Mouse (Mus musculus) CH12.LX (cell line): ENCODE results near the gene Hnrnph2. TPM values are rescaled to one million over a fixed set of nuclear protein-coding genes. Genes with fewer than 3 reads are reported as not detected.

Experiments
- DNase-seq: peaks from one replicate; pipeline ENCODE4 v3.0.0-alpha.2; 2013; ENCODE audit errors: extremely low read depth
- H3K27ac ChIP-seq: 2 replicates; pipeline ENCODE4 v1.5.1; 2012; ENCODE audit warnings: low read depth, mild to moderate bottlenecking, control low read depth, moderate library complexity; ENCODE audit not compliant: insufficient read depth
- H3K27me3 ChIP-seq: replicated peaks from 2 replicates; pipeline ENCODE3; 2012; ENCODE audit warnings: inconsistent platforms
- H3K36me3 ChIP-seq, 2 experiments: replicated peaks in 1 of 2; 2 replicates each; pipeline versions ENCODE3 to v1.6.1; 2012; ENCODE audit warnings: inconsistent platforms in 1 of 2, low read length in 1 of 2, mild to moderate bottlenecking in 1 of 2, mixed read lengths in 1 of 2, moderate library complexity in 1 of 2; ENCODE audit not compliant: control insufficient read depth in 1 of 2, insufficient read depth in 1 of 2
- H3K4me1 ChIP-seq, 2 experiments: 2 replicates each; pipeline ENCODE4 v1.6.1; 2012; ENCODE audit warnings: inconsistent platforms in 1 of 2, moderate library complexity in 1 of 2; ENCODE audit not compliant: insufficient read depth in 2 of 2, control insufficient read depth in 1 of 2
- H3K4me2 ChIP-seq: 2 replicates; pipeline ENCODE4 v1.6.1; 2012; ENCODE audit warnings: low read depth, mild to moderate bottlenecking, control low read depth; ENCODE audit not compliant: poor library complexity, insufficient read depth, severe bottlenecking
- H3K4me3 ChIP-seq, 3 experiments: fragments of 150-350 bp in 1 of 3; sonication (generic) in 1 of 3; replicated peaks in 1 of 3; 2 replicates each; pipeline versions ENCODE3 to v1.5.1; 2011 to 2012; ENCODE audit warnings: low read depth in 2 of 3, low read length in 2 of 3, mild to moderate bottlenecking in 2 of 3, moderate library complexity in 2 of 3, control low read depth in 1 of 3, improper control_type of control experiment in 1 of 3, inconsistent platforms in 1 of 3, mixed read lengths in 1 of 3; ENCODE audit not compliant: poor library complexity in 1 of 3
- H3K79me2 ChIP-seq: replicated peaks from 2 replicates; pipeline ENCODE4 v1.6.1; 2012; ENCODE audit warnings: mild to moderate bottlenecking, moderate library complexity; ENCODE audit not compliant: control insufficient read depth, poor library complexity, insufficient read depth, severe bottlenecking; ENCODE audit errors: extremely low read depth
- H3K9ac ChIP-seq: 2 replicates; pipeline ENCODE4 v1.6.1; 2012; ENCODE audit warnings: low read depth, mild to moderate bottlenecking, control low read depth, moderate library complexity; ENCODE audit not compliant: insufficient read depth
- H3K9me3 ChIP-seq: replicated peaks from 2 replicates; pipeline ENCODE3; 2012; ENCODE audit warnings: low read length, inconsistent platforms, mixed read lengths
- BHLHE40 ChIP-seq: IDR thresholded peaks from 2 replicates; pipeline ENCODE4 v1.6.1; 2011; ENCODE audit warnings: mild to moderate bottlenecking, low read depth, low read length, improper control_type of control experiment
- CHD1 ChIP-seq: IDR thresholded peaks from 2 replicates; pipeline ENCODE4 v1.6.1; 2012; ENCODE audit warnings: low read depth, low read length, improper control_type of control experiment, inconsistent platforms
- GABPA ChIP-seq: IDR thresholded peaks from 2 replicates; pipeline ENCODE4 v1.6.1; 2012; ENCODE audit warnings: low read depth, low read length, improper control_type of control experiment, inconsistent platforms; ENCODE audit not compliant: insufficient replicate concordance
- JUN ChIP-seq: IDR thresholded peaks from 2 replicates; pipeline ENCODE4 v1.6.1; 2011; ENCODE audit warnings: low read depth, mild to moderate bottlenecking, low read length, improper control_type of control experiment, moderate library complexity; ENCODE audit not compliant: insufficient read depth
- JUND ChIP-seq: conservative IDR thresholded peaks from 2 replicates; pipeline ENCODE4 v1.6.1; 2011; ENCODE audit warnings: low read depth, low read length, improper control_type of control experiment
- MAFK ChIP-seq: IDR thresholded peaks from 2 replicates; pipeline ENCODE4 v1.6.1; 2011; ENCODE audit warnings: low read length, improper control_type of control experiment; ENCODE audit not compliant: insufficient replicate concordance
- MAX ChIP-seq: IDR thresholded peaks from 2 replicates; pipeline ENCODE4 v1.6.1; 2011; ENCODE audit warnings: low read length, improper control_type of control experiment
- MAZ ChIP-seq: IDR thresholded peaks from 2 replicates; pipeline ENCODE4 v1.6.1; 2012; ENCODE audit warnings: low read depth, mild to moderate bottlenecking, inconsistent platforms, low read length, improper control_type of control experiment, moderate library complexity
- MEF2A ChIP-seq: IDR thresholded peaks from 2 replicates; pipeline ENCODE4 v1.6.1; 2014; ENCODE audit warnings: low read depth, mild to moderate bottlenecking, inconsistent platforms, low read length, improper control_type of control experiment, borderline replicate concordance
- NELFE ChIP-seq: IDR thresholded peaks from 2 replicates; pipeline ENCODE4 v1.6.1; 2011; ENCODE audit warnings: low read depth, low read length, improper control_type of control experiment
- POLR2A ChIP-seq: IDR thresholded peaks from 2 replicates; pipeline ENCODE4 v1.6.1; 2011; ENCODE audit warnings: low read depth, mild to moderate bottlenecking, improper control_type of control experiment, low read length
- RCOR1 ChIP-seq: conservative IDR thresholded peaks from 2 replicates; pipeline ENCODE4 v1.6.1; 2012; ENCODE audit warnings: low read depth, mild to moderate bottlenecking, inconsistent platforms, low read length, improper control_type of control experiment
- TBP ChIP-seq: conservative IDR thresholded peaks from 2 replicates; pipeline ENCODE4 v1.6.1; 2011; ENCODE audit warnings: low read depth, low read length, improper control_type of control experiment
- UBTF ChIP-seq: IDR thresholded peaks from 2 replicates; pipeline ENCODE4 v1.6.1; 2012; ENCODE audit warnings: low read depth, mild to moderate bottlenecking, inconsistent platforms, low read length, improper control_type of control experiment, moderate library complexity
- USF2 ChIP-seq: conservative IDR thresholded peaks from 2 replicates; pipeline ENCODE4 v1.6.1; 2011; ENCODE audit warnings: low read depth, low read length, improper control_type of control experiment
- dilution Hi-C: fragments of 300-500 bp; cut with MboI; formaldehyde crosslinking; loops from 2 replicates; pipeline ENCODE4 v1.14.3; 2020; ENCODE audit warnings: low sequenced_read_pairs; ENCODE audit not compliant: extremely low pct_unique_long_range_greater_than_20kb, extremely low pct_ligation_motif_present
- in situ Hi-C: fragments of 300-500 bp; cut with MboI; formaldehyde crosslinking; loops from 3 replicates; pipeline ENCODE4 v1.14.3; 2019; ENCODE audit warnings: low sequenced_read_pairs, low pct_ligation_motif_present, low pct_unique_long_range_greater_than_20kb, mixed read lengths
- polyA plus RNA-seq: library from polyadenylated mRNA; unstranded; fragments of >175 nt; gene quantifications from 2 replicates; pipeline ENCODE4 v1.2.1, GENCODE M21; 2012; ENCODE audit warnings: low read depth; ENCODE audit not compliant: insufficient read length
- total RNA-seq, 2 experiments: library from RNA; depleted of rRNA; stranded (reverse); fragments of 300-350 nt in 1 of 2; fragments of >200 nt in 1 of 2; gene quantifications; 2 replicates each; pipeline ENCODE4 v1.2.3; 2012 to 2014

Gene Hnrnph2
- total and polyA plus RNA-seq, 3 experiments, result 38.2 to 70.0 (median 57.3) TPM

- peak; percentile 99 for TF ChIP-seq NELFE
- peak; percentile 58; the same call in 1 of the 2 replicates for TF ChIP-seq GABPA
- no peak for TF ChIP-seq UBTF
- TF ChIP-seq MAZ, result no peak
- no peak for TF ChIP-seq JUN
- TF ChIP-seq MEF2A, result peak; percentile 45; the same call in 1 of the 2 replicates
Observed at GRCm38 (mm10) chrX:134585103-134586002, 15.6 kb upstream of the Hnrnph2 start, which contains the start of gene Rpl36a (continued).

GRCm38 (mm10) chrX:134586447-134586846, 14.5 kb upstream of the Hnrnph2 start:
- Histone ChIP-seq H3K9ac (peak overlapping the region; percentile 90), H3K36me3 (peaks cover 13 to 16% of the 10 kb centered on the region in 2 experiments), H3K79me2 (peaks cover 32% of the 10 kb centered on the region), H3K9me3 (no peaks in the 10 kb centered on the region), H3K27me3 (no peaks in the 10 kb centered on the region), H3K4me1 (peaks cover 0 to 7% of the 10 kb centered on the region in 2 experiments; a peak in 1 of 4 replicates), H3K4me3 (peak overlapping the region; percentile 72 to 91 (median 80)), H3K4me2 (peak overlapping the region; percentile 78), H3K27ac (no peak overlapping the region)
- no peak for DNase-seq
- in situ Hi-C loops (no loop called here), dilution Hi-C loops (no loop called here)
- TF ChIP-seq CHD1 (no peak), RCOR1 (no peak), MAFK (no peak), JUND (no peak), TBP (no peak), NELFE (no peak), MAX (0 out of 2 replicates have a peak, but pooled peaks have one; percentile 20)

GRCm38 (mm10) chrX:134588261-134588660, 12.7 kb upstream of the Hnrnph2 start:
- no peak for TF ChIP-seq POLR2A
- no peak for TF ChIP-seq USF2
- TF ChIP-seq BHLHE40, result no peak
- Histone ChIP-seq H3K4me3 (no peak overlapping the region), H3K79me2 (peaks cover 18% of the 10 kb centered on the region), H3K27ac (no peak overlapping the region), H3K36me3 (peaks cover 13 to 16% of the 10 kb centered on the region in 2 experiments), H3K9ac (peak overlapping the region; percentile 90; the same call in 1 of the 2 replicates), H3K9me3 (no peaks in the 10 kb centered on the region), H3K4me1 (peaks cover 0 to 7% of the 10 kb centered on the region in 2 experiments; a peak in 1 of 4 replicates), H3K4me2 (peak overlapping the region; percentile 29; the same call in 1 of the 2 replicates), H3K27me3 (no peaks in the 10 kb centered on the region)
- dilution Hi-C loops (no loop called here), in situ Hi-C loops (no loop called here)
- DNase-seq, result no peak
